Mouse (Mus musculus) forelimb bud, embryonic 11.5 days (tissue): ENCODE data around the gene Nol3.

Experiments used
- DNase-seq: peaks from one replicate; pipeline ENCODE4 v3.0.0-alpha.2; 2012; ENCODE audit warnings: low read depth, low spot score

The Nol3 gene

DNA sequence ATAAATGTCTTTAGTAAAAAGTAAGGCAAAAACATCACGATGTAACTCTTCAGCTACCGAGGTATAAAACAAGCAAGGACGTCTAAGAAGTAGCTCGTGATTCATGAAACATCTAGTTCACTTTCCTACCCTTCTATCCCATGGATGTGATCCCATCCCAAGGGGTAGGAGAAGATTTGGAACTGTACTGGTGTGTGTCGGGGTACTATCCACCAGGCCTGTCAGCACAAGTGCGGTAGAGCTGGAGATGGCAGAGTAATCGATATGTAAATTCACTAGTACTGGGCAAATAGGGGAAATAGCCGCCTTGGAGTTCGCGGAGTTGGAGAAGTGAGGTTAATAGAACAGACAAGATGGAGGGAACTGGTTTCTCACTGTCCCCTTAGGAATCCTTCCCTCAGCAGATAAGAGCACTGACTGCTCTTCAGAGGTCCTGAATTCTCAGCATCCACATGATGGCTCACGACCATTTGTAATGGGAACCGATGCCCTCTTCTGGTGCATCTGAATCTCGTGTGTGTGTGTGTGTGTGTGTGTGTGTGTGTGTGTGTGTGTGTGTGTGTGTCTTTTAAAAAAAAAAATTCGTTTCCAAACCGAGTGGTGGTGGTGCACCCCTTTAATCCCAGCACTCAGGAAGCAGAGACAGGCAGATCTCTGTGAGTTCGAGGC is 12.6 kb upstream of the Nol3 start:
- DNase-seq: no peak

DNA sequence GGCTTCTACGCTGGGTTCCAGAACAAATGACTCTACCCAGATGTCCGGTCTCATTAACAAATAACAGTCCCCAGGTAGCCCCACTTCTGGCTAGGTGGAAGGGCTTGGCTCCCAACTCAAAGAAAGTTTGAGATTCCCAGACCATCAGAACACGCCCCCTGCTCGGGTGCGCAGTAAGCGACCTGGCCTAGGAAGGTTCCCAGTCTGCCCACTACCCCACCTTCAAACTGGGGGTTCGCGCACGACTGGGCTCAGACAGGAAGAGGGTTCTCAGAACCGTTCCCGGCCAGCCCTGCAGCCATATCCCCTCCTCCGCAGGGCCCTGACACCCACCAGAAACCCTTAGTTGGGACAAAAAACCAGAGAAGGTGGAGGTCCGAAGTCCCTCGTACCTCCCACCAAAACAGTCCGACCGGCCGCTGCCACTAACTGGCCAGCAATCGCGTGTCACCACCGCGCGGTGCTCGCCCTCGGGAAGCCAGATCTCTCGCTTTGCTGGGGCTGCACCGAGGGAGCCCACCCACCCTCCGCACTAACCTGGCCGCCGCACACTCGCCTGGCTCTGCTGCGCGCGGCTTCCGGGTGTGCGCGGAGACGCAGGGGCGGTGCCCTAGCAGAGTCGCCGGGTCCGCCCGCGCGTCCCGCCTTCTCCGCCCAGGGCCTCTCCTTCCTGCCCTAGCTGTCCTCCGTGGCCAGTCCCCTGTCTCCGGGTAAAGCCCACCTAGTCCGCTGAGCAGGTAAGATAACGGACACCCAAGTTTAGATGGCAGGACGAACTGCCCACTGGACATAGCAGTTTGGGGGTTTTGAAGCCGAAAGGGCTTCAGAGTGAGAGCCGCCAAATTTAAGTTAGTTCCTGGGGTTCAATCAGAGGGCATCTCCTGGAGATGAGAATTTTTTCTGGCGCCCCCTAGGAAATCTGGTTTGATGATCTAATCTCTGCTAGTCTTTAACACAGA is 11.6 kb upstream of the Nol3 start, which contains the start of the genes Tradd and Fbxl8:
Gene Tradd, minus strand, starts transcription at position 586 of the 959 bp plus-strand sequence.
Gene Fbxl8, plus strand, starts transcription at position 625 of the 959 bp plus-strand sequence.
- no peak for DNase-seq

DNA sequence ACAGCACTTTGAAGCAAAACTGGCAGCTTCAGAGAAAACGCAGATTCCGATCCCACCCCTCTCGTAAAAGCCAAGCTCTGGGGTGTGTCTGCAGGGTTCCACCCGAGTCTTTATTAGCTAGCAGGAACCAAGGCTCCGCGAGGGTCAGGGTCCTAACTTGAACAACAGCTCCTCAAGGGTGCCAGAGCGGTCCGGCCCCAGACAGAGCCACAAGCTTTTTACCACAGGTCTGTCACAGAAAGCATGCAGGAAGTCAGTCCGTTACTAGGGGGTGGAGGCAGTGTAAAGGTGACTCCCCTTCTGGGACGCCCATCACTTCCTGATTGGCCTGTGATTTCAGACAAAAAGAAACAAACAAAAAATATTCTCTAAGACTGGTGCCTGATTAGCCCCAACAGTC is 10.8 kb upstream of the Nol3 start:
- no peak for DNase-seq

DNA sequence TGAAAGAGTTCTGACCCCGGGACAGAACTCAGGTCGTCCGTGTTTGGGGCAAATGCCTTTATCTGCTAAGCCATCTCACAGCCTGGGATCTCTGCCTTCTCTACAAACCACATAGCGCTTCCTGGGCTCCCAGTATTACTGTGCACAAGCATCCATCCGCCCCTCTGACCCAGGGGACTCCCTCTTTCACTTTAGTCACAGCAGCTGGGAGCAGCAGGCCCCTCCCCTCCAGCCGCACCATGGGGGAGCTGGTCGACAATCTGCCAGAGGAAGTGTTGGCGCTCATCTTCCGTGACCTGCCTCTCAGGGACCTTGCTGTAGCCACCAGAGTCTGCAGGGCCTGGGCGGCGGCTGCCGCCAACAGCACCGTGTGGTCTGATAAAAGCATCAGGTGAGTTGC is 9.2 kb upstream of the Nol3 start:
- no peak for DNase-seq

DNA sequence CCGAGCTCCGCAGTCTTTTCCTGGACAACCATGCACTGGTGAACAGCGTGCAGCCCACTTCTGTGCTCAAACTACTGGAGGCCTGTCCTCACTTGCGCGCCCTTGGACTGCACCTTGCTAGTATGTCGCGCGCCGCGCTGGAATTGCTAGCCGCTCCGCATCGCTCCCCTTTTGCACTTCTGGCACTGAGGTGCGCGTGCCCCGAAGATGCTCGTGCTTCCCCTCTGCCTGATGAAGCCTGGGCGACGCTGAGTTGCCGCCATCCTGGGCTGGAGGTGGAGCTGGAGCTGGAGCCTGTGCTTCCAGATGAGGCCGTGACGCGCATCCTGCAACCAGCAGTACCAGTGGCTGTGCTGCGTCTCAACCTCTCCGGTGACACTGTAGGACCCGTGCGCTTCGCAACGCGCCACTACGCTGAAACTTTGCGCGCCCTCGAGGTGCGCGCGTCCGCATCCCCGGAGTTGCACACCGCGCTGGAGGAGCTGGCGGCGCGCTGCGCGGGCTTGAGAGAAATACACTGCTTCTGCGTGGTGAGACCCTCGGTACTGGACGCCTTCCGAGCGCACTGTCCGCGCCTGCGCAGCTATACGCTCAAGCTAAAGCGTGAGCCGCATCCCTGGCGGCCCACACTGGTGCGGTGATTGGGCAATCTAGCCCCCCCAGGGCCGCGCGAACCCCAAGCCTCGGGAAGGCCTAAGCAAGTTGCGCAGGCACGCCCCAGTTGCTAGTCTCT is 7.4 kb upstream of the Nol3 start:
- peak; percentile 76 for DNase-seq

DNA sequence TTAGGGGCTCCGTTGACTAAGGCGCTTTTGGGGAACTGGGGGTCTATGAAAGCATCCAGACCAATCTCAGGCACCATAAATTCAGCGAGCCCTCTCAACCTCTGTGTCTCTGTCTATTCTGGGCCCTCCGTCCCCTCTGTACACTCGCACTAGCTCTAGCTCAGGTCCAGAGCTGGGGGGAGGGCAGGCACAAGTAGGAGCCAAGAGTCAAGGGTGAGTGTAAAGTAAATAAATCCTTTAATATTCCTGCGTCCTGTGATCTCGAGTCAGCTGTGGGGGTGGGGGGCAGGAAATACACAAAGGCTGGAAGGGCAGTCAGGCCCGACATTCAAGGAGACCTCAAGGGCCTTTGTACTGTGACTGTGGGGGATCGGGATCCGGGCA is 6.9 kb upstream of the Nol3 start:
- no peak for DNase-seq

DNA sequence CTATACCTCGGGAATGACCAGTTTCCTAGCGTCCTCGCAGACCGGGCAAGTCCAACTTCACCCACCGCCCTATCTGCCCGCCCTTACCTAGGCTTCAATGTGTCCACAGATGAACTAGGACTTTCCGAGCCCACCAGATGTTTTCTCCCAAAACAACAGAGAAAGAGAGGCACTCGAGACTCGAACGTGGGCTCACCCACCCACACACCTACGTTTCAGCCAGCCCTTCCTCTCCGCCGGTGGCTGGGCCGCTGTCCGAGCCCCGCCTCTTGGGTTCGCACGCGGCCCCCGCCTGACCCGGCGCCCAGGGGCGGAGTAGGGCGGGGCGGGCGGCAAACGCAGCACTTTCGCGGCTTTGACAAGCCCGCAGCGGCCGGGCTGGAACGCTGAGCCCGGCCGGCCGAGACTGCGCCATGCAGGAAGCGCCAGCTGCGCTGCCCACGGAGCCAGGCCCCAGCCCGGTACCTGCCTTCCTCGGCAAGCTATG is 6.4 kb upstream of the Nol3 start, which contains the start of gene Hsf4:
Gene Hsf4, plus strand, starts transcription at position 341 of the 487 bp plus-strand sequence.
- DNase-seq: no peak

DNA sequence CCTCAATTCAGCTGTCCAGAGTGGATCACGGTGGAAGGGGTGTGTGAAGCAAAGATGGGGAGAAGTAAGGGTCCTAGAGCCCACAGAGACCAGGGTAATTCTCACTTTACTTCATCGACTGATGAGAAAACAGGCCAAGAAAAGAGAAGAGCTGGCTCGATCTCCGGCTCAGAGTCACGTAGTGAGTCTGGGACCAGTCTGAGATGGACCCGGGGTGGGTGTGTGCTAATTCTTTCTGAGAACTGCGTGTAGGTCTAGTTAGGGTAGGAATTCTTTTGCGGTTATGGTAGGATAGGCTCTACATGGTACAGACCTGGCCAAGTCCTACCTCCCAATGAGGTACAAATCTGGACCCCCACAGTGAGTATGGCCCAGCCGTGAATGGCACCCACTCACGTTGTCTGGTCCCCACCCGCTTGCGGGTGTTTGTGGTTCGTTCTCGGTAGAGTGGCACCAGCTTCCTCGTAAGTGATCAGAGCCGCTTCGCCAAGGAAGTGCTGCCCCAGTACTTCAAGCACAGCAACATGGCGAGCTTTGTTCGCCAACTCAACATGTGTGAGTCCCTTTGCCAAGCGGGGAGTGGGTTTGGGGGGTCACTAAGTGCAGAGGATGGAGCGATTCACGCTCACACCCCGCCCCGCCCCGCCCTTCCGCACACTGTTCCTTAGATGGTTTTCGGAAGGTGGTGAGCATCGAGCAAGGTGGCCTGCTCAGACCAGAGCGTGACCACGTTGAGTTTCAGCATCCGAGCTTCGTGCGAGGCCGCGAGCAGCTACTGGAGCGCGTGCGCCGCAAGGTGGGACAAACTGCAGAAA is 5.6 kb upstream of the Nol3 start:
- DNase-seq: no peak

DNA sequence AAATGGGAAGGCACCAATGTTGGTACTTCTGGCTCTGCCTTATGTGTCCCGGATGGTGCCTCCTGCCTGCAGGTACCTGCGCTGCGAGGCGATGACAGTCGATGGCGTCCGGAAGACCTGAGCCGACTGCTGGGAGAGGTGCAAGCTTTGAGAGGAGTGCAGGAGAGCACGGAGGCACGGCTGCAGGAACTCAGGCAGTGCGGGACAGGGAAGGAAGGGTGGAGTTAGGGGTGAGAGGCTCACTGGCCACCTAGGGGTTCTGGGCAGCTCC is 5.1 kb upstream of the Nol3 start:
- DNase-seq: no peak

DNA sequence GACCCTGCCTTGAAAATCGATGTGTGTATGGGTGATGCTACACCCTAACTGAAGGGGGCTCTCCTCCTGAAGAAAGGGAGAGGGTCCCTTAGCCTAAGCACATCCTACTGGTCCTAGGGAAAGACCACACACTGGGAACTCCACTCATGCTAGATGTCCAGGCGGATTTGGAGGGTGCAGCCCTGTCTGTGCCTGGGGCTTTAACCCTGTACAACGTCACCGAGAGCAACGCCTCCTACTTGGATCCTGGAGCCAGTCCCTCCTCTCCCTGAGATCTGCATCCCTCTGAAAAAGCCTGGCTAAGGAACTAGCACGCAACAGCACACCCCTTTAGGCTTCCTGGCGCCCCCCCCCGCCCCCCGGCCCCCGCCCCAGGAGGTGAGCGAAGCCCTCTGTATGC is 553 bp upstream of the Nol3 start:
- no peak for DNase-seq

DNA sequence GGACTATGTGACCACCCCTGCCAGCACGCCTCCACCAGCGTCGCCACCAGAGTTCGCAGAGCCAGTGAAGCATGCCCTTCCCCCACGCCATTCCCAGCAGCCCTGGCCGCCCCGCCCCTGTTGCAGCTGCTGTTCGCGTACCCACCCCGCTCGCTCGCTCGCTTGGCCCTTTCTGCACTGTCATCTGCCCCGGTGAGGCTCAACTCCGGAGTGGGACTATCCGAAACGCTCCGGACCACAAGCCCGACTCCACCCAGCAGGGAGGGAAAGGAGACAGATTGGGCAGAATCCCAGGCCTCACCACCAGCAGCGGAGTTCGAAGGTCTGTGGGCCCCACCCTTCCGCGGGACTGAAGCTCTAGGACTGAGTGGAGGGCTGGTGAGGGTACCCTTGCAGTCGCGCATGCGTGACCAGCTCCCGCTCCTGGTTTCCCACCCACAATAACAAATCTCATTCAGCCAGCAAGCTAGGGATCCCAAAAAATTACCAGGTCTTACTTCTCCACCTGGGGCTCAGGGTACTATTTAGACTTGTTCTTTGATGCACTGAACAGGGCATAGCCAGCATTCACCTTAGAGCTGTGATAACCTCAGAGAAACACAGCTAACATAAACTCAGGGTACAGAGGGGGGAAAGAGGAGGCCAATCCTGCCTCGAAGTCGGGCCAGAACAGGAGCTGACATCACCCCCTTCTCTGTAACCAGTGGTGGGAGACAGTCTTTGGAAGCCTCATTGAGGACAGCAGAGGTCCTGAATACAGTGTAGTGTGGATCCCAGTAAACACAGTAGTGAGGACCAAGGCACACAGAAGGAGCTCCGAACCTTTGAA is 566 bp downstream of the Nol3 start:
- DNase-seq: no peak

DNA sequence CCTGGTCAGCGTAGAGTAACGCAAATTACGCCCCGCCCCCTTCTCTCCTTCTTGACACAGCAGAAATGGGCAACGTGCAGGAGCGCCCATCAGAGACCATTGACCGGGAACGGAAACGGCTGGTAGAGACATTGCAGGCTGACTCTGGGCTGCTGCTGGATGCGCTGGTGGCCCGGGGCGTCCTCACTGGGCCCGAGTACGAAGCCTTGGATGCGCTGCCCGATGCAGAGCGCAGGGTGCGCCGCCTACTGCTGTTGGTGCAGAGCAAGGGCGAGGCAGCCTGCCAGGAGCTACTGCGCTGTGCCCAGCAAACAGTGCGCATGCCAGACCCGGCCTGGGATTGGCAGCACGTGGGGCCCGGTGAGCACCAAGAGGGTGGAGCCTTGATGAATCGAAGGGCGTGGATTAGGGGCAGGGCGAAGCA is 3.0 kb downstream of the Nol3 start:
- DNase-seq: no peak

DNA sequence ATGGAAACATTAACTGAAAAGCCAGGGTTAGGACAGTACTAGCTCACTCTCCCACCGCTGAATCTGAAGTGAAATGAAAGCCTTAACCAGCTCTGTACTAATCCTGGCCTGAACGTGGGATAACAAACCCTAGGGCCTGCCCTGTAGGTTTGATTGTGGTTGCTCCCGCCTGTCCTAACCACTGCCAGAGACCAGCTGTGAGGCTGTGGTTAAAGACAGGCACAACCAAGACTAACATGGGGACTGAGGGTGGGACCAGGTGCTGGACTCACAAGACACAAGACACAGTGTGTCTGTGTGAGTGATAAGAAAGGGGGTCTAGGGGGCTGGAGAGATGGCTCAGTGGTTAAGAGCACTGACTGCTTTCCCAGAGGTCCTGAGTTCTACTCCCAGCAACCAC is 4.6 kb downstream of the Nol3 start:
- DNase-seq: no peak

DNA sequence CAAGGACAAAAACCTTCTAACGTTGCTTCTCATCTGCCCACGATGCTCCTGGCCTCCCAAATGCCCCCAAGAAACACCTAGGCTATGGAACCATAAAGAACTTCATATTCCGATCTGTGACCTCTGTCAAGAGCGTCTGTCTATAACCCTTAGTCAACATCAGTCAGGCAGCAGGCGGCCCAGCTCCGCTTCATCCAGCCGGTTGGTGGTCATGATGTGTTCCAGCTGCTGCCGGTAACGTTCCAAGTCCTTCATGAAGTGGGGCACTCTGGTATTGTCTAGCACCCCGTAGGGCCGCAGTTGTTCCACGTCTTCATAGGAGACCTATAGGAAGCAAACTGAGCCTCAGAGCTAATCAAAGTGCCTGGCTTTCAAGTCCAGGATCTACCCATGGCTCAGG is 5.9 kb downstream of the Nol3 start:
- DNase-seq: no peak

DNA sequence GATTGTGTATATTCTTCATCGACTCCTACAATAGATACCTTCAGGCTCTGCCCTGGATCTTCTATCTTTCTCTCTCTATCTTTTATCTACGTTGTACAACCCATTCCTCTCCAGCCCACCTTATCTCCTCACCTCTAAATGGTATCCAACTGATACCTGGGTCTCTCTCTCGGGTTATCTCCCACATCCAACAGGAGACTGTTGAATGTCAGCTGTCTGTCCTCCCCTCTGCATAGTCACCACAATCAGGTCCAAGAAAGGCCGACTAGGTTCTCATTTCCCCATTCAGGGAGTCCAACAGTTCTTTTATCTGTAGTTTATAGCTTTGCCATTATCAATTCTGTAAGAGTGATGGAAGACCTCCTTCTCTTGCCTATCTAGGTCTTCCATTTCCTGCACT is 6.3 kb downstream of the Nol3 start:
- DNase-seq: no peak

DNA sequence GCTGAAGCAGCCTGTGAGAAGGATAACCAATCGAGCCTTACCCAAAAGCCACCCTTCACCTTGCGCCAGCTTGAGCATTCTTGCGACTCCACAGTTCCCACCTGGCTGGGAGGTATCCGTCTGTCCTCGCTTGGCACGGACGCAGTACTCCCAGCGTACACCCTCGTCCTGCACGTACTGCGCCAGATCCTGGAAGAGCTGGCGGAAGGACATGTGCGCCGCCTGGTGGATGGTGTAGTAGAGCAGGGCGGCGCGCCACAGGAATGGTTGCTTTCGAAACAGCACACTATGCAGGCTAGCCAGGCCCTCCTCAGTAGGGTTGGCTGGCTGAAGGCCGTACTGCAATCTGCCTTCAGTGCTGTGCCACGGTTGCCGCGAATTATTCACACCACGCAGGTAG is 7.1 kb downstream of the Nol3 start:
- DNase-seq: peak; percentile 48

DNA sequence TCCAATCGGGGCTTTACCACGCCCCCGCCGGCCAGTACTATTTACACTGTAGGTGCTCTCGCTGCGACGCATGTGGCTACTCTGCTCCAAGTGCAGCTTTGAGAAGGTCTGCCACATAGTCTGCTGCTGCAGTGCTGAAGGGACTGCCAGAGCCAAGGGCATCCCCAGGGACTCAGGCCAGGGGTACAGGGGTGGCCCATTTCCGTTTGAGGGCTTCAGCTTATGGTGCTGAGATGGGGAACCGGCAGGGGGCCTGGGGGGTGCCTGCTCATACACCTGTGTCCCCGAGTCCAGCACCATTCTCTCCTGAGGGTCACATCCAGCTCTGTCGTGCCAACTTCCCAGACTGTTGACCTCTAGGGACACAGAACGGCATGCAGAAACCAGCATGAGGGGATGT is 9.6 kb downstream of the Nol3 start:
- DNase-seq: no peak

DNA sequence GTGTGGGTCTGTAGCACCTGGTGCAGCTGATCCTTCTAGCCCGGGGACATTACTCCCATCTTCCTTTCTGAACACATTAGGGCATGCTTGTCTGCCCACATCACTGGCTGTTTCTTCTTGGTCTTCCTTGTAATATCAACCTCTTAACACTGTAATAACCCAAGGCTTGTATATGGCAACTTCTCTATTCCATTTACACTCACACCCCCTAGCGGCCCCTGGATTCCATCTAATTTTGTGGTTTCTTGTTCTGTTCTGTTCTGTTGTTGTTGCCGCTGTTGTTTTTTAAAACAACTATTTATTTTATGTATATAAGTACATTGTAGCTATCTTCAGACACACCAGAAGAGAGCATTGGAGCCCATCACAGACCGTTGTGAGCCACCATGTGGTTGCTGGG is 11.0 kb downstream of the Nol3 start:
- DNase-seq: no peak

DNA sequence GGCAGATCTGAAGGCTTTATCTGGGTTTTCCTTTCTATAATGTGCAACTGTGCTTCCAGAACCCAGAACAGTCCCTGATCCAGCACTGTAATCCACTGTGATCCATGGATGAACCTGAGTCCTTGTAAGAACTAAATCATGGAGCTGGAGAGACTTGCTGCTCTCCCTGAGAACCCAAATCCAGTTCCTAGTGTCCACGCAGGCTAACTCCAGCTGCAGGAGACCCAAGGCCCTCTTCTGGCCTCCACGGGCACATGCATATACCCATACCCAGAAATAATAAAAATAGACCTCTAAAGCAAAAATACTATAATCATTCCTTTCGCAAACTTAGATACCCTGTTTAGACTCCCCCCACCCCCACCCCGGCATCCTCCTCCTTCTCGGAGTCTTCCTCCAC is 12.3 kb downstream of the Nol3 start:
- no peak for DNase-seq

DNA sequence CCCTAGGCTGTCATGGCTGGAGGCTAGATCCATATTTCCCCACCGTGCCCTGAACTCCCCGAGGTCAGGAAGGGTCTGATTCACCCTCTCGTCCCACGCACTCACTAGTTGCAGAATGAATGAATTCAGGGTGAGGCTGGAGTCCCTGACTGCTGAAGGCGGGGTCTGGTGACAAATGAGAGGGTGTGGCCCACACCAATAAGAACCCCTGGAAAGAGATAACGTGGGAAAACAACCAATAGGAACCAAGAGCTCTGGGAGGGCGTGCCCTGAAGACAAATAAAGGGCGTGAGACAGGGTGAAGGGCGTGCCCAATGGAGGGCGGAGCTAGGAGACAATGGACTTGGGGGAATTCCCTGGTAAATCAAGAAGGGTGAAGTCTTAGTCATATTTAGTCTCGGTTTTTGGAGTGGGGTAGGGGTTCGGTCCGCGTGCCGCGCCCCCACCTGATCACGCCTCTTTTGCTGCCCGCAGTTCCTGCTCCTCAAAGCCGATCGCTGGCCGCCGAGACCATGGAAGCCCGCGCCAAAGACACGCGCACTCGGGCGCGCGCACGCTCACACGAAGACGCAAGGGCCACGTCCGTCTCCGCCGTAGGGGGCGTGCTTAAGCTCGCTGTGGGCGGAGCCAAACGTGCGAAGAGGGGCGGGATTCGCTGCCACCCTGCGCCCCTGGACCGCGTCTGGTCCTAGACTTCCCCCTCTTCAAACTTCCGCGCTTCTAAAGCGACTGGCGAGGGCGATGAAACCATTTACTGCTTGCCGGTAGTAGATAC is 13.2 kb downstream of the Nol3 start:
- DNase-seq: peak; percentile 97
